Mouse (Mus musculus) MEL (cell line): ENCODE data around the gene Zbp1.

Experiments used
- CHD1 ChIP-seq: IDR thresholded peaks from 2 replicates; pipeline ENCODE4 v1.6.1; 2012; ENCODE audit warnings: low read depth, mild to moderate bottlenecking, inconsistent platforms, low read length, improper control_type of control experiment
- CTCF ChIP-seq, 3 experiments: IDR thresholded peaks in 2 of 3; conservative IDR thresholded peaks in 1 of 3; 2 replicates each; pipeline ENCODE4 v1.5.1; 2011 to 2012; ENCODE audit warnings: low read length in 3 of 3, low read depth in 2 of 3, mild to moderate bottlenecking in 2 of 3, improper control_type of control experiment in 1 of 3, inconsistent platforms in 1 of 3, mixed read lengths in 1 of 3, moderate library complexity in 1 of 3; ENCODE audit not compliant: control insufficient read depth in 1 of 3, insufficient read depth in 1 of 3, poor library complexity in 1 of 3, severe bottlenecking in 1 of 3
- EP300 ChIP-seq, 2 experiments: IDR thresholded peaks; 2 replicates each; pipeline ENCODE4 v1.6.1; 2011; ENCODE audit warnings: improper control_type of control experiment in 2 of 2, low read length in 2 of 2, low read depth in 1 of 2, mild to moderate bottlenecking in 1 of 2
- GABPA ChIP-seq: IDR thresholded peaks from 2 replicates; pipeline ENCODE4 v1.6.1; 2012; ENCODE audit warnings: low read depth, mild to moderate bottlenecking, inconsistent platforms, low read length, improper control_type of control experiment, moderate library complexity
- GATA1 ChIP-seq: IDR thresholded peaks from 2 replicates; pipeline ENCODE4 v1.6.1; 2011; ENCODE audit warnings: low read depth, low read length, improper control_type of control experiment
- NELFE ChIP-seq: IDR thresholded peaks from 2 replicates; pipeline ENCODE4 v1.6.1; 2011; ENCODE audit warnings: low read depth, low read length, improper control_type of control experiment
- POLR2A ChIP-seq, 2 experiments: IDR thresholded peaks; 2 replicates each; pipeline ENCODE4 v1.6.1; 2011 to 2012; ENCODE audit warnings: low read length in 2 of 2, mild to moderate bottlenecking in 2 of 2, control low read depth in 1 of 2, improper control_type of control experiment in 1 of 2, low read depth in 1 of 2, moderate library complexity in 1 of 2; ENCODE audit not compliant: control insufficient read depth in 1 of 2, insufficient read depth in 1 of 2, poor library complexity in 1 of 2
- POLR2AphosphoS2 ChIP-seq: IDR thresholded peaks from 2 replicates; pipeline ENCODE4 v1.6.1; 2011; ENCODE audit warnings: low read length, improper control_type of control experiment
- RCOR1 ChIP-seq: IDR thresholded peaks from 2 replicates; pipeline ENCODE4 v1.6.1; 2012; ENCODE audit warnings: low read depth, mild to moderate bottlenecking, inconsistent platforms, low read length, improper control_type of control experiment
- TCF12 ChIP-seq: IDR thresholded peaks from 2 replicates; pipeline ENCODE4 v1.6.1; 2014; ENCODE audit warnings: low read depth, mild to moderate bottlenecking, inconsistent platforms, low read length, improper control_type of control experiment, moderate library complexity
- ZKSCAN1 ChIP-seq: IDR thresholded peaks from 2 replicates; pipeline ENCODE4 v1.6.1; 2012; ENCODE audit warnings: low read depth, mild to moderate bottlenecking, inconsistent platforms, low read length, improper control_type of control experiment, moderate library complexity

- TF ChIP-seq CHD1 (no peak), CTCF (IDR thresholded peaks at IDR 0.05 in 2 of 3, conservative IDR thresholded peaks at IDR 0.05 in 1 of 3; ENCODE audit: control insufficient read depth in 1 of 3, insufficient read depth in 1 of 3, low read depth in 2 of 3, low read length in 3 of 3, poor library complexity in 1 of 3, severe bottlenecking in 1 of 3) (no peak), POLR2A (IDR thresholded peaks at IDR 0.05; ENCODE audit: control insufficient read depth in 1 of 2, insufficient read depth in 1 of 2, low read depth in 1 of 2, low read length in 2 of 2, poor library complexity in 1 of 2) (no peak), TCF12 (no peak), POLR2AphosphoS2 (no peak), ZKSCAN1 (no peak), GATA1 (no peak), NELFE (no peak), RCOR1 (no peak), GABPA (no peak), EP300 (IDR thresholded peaks at IDR 0.05; ENCODE audit: low read depth in 1 of 2, low read length in 2 of 2) (no peak)
Measured at GRCm38 (mm10) chr2:173177481-173177880, 41.2 kb downstream of the Zbp1 start.
